Mouse (Mus musculus): ENCODE measurements around the gene Grk5.

DNA sequence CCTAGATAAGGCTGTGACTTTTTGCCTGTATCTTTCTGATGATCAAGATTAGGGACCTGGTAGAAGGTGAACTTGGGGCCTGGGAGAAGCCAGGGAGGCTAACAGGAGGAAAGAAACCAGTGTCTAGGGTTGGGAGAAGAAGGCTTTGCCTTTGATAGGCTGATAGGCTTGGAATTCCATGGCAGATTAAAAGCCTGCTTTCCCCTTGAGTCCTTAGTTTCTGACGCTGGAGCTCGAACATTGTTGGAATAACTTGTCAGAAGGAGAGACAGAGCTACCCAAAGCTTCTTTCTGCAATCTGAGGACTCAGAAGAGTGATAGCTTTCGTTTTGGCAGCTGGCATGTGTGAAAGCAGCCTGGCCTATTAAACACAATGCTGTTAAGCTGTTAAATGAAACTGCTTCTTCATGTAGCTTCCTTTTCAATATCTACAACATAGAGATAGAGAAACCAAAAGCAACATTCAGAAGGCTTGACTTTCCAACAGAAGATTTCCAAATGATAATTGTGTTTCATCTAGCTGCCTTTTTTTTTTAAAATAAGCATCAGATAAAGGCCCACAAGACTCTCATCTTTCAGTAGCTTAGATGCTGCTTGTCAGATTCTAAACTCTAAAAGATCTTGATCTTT, 5.8 kb downstream of the Grk5 start:
- TF ChIP-seq CTCF (IDR thresholded peaks at IDR 0.05; ENCODE audit: extremely low read depth, insufficient read depth, low read length) = no peak
- TF ChIP-seq POLR2A (IDR thresholded peaks at IDR 0.05; ENCODE audit: extremely low read depth, insufficient read depth, low read length) = no peak

All from cortical plate, adult 2 months (tissue).